Mouse (Mus musculus) testis, adult 2 months (tissue): ENCODE measurements around the gene Kif2c.

ENCODE experiments used
- CTCF ChIP-seq: fragments of 200-500 bp; IDR thresholded peaks from 2 replicates; pipeline ENCODE4 v1.5.1; 2012; ENCODE audit warnings: low read depth, mild to moderate bottlenecking, inconsistent platforms, low read length, moderate library complexity; ENCODE audit not compliant: control insufficient read depth, insufficient read depth, insufficient replicate concordance
- POLR2A ChIP-seq: fragments of 200-500 bp; IDR thresholded peaks from 2 replicates; pipeline ENCODE4 v1.6.1; 2012; ENCODE audit warnings: low read depth, mild to moderate bottlenecking, inconsistent platforms, low read length, moderate library complexity; ENCODE audit not compliant: control insufficient read depth

GRCm38 (mm10) chr4:117146176-117146575, 36.3 kb downstream of the Kif2c start:
- TF ChIP-seq CTCF (peak; percentile 89), POLR2A (no peak)
